Mouse (Mus musculus) ES-Bruce4 (cell line): ENCODE measurements around the gene Gfod1.

Source experiments
- CTCF ChIP-seq: IDR thresholded peaks from one replicate; pipeline ENCODE4 v1.8.1; 2011; ENCODE audit warnings: low read depth, low read length
- EP300 ChIP-seq: IDR thresholded peaks from 2 replicates; pipeline ENCODE4 v1.6.1; 2011; ENCODE audit warnings: low read depth, low read length; ENCODE audit not compliant: insufficient read depth
- POLR2A ChIP-seq: IDR thresholded peaks from one replicate; pipeline ENCODE4 v1.8.1; 2011; ENCODE audit warnings: low read length; ENCODE audit not compliant: insufficient read depth

DNA sequence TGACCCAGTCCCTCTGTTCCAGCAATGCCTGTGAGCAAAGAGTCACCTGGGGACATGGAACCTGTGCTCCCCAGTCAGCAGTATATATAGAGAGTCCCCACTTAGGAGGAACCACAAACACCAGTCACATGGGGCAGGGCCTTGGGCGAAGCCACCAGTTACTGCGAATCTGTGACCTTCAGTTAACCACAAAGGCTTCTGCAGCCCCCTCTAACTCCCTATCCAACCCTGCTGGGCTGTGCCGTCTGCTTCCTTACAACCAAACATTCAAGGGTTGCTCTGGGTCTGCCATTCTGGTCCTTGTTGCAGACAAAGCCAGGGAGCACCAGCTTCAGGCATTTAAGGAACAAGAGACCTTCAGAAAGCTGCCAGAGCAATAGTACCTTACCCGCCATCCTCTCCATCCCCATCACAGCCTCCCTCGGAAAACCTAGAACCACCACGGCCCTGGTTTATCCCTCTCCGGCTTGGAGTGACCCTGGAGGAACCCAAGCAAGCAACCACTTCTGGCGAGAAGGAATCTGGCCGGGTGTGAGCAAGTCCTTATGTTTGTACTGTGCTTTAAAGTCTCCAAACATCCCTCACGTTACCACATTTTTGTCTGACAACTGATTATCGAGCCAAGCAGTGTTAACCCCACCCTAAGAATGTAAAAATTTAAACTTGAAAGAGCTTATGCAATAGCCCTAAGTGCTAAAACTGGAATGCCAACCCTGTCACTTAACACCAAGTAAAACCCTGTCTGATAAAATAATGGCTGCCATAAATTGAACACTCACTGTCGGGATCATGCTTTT is 32.7 kb upstream of the Gfod1 start:
- no peak for TF ChIP-seq POLR2A
- no peak for TF ChIP-seq CTCF
- no peak for TF ChIP-seq EP300
